Mouse (Mus musculus): Measurements from ENCODE around the gene Spcs3. TPM values are rescaled to one million over a fixed set of nuclear protein-coding genes. Genes with fewer than 3 reads are reported as not detected.

The Spcs3 gene
- 36.5 TPM for total RNA-seq (2023)

DNA sequence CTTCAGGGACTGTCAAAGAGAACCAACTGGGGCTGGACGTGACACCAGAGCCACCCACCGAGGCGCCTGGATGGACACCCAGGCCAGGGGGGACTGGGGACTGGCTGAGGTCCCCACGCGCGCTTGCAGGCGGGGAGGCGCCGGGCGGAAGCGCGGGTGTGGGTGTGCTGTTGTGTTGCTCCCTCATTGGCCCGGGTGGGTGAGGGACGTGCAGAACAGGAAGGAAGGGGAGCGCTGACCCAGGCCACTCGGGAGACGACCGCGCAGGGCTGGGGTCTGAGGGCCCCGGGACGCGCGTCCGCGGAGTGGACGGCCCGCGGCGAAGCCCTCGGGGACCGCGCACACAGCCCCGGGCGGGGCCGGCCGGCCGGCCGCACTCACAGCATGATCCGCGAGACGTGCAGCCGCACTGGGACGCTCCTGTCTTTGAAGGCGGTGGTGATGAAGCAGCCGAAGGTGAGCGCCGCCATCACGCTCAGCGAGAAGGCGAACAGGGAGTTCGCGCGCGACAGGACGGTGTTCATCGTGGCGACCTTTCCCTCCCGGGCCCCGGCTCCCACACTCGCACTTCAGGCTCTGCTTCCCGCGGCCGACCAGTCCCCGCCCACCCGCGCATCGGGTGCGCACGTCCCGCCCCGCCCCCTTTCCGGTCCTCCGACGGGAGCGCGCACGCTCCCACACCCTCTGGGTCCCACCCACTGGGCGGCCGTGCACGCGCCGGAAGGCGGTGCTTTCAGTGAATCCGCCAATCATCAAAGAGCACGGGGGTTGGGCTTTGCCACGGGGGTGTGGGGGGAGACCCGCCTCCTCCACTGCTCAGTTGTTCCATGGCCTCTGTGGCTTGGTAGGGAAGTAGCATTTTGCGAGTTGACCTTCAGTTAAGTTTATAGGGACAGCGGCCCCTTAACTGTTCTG is at the start of gene Spcs3, which contains the start of gene Asb5:
Spcs3 (minus strand) TSS at position 617 of the 915 bp plus-strand sequence.
Asb5 (plus strand) TSS at position 199 of the 915 bp plus-strand sequence.

Other genes starting within 250 kb of the Spcs3 start
- gene Asb5, start 418 bp downstream of the Spcs3 start, total RNA-seq (2023): not detected
- not detected for gene Spata4, start 70.8 kb upstream of the Spcs3 start, total RNA-seq (2023)